Mouse (Mus musculus): ENCODE measurements around the gene Zfp213.
A peak's percentile ranks its signal among the peaks of the same experiment; 100 is the strongest.
"Not testable (repeated sequence)": the region's sequence is repeated elsewhere in the genome, so short reads cannot be mapped to it uniquely, and the experiment has no call there.

The Zfp213 gene

DNA sequence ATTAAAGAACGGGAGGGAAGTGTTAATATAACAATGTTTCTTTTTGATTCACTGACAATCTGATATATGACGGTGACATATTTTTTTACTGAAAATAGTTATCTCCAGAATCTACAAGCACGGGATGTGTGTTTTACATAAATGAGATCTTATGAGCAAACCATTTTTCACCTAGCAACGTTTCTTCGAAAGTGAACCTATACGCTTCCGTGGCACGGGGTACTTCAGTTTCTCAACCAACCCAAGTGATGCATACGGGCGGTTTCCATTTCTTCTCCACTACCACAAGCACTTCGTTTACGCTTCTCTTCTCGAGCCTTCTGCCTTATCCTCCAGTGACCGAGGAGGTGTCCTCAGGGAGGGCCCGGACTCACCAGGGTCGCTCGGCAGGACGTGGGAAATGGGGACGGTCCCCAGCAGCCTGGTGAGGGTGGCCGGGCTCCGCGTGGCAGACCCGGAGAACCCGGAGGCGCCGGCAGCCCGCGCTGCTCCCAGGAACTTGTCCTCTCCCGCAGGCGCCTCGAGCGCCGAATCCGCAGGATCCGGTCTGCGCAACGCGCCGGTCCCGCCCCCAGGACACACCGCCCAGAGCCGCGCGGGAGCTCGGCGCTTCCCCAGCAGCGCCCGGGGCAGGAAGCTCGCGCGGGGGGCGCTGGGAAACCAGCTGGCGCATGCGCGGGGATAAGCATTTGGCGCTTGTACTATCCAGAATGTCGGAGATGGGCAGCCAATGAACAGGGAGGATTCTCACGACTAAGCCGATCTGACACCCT is at the start of gene Zfp213:
Zfp213 (minus strand) TSS at position 644 of the 773 bp plus-strand sequence.
- DNase-seq (ENCODE audit: low read depth, low spot score) = peak; percentile 98

DNA sequence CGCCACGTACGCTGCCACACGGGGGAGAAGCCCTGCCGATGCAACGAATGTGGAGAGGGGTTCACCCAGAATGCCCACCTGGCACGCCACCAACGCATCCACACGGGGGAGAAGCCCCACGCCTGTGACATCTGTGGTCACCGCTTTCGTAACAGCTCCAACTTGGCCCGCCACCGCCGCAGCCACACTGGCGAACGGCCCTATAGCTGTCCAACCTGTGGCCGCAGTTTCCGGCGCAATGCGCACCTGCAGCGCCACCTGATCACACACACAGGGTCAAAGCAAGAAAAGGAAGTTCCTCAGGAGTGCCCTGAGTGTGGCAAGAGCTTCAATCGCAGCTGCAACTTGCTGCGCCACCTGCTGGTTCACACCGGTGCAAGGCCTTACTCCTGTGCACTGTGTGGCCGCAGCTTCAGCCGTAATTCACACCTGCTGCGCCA is 46.3 kb upstream of the Zfp213 start:
- peak; percentile 92 for DNase-seq (ENCODE audit: low read depth, low spot score)

DNA sequence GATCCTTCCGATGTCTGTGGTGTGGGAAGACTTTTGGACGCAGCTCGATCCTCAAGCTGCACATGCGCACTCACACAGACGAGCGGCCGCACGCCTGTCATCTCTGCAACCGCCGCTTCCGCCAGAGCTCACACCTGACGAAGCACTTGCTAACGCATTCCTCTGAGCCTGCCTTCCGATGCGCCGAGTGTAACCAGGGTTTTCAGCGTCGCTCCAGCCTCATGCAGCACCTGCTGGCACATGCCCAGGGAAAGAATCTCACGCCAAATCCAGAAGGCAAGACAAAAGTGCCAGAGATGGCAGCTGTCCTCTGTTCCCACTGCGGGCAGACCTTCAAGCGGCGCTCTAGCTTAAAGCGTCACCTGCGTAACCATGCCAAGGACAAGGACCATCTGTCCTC is 45.6 kb upstream of the Zfp213 start:
- DNase-seq (ENCODE audit: low read depth, low spot score) = peak; percentile 69

DNA sequence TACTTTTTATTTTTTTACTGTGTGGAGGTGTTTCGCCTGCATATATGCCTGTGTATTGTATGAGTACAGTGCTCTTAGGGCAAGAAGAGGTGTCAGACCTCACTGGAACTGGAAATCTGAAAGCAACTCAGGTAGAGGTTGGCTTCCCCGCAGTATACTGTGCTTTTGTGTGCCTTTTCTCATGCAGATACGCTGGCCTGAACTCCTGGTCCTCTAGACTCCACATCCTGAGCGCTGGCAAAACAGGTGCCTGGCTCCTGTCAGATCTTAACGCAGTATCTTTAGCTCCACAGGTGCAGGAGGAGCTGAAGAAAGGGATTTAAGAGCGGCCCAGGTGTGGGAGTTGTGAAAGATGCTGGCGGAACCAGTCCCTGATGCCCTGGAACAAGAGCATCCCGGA is 41.2 kb upstream of the Zfp213 start:
- peak; percentile 54 for DNase-seq (ENCODE audit: low read depth, low spot score)

DNA sequence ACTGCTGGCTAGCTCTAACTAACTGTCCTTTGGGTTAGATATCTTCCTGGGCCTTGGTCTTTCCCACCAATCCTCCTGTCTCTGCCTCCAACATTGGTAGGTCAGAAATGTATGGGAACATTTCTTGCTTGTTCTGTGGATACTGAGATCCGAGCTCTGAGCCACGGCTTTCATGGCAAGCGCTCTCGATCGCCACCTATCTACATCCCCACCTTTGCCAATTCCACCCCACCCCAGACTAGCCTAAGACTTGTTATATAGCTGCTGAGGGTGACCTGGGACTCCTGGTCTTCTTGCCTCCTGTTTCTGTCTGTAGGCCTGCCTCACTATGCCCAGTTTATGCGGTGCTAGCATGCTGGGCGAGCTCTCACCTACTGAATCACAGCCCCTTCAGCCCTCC is 40.4 kb upstream of the Zfp213 start:
- DNase-seq (ENCODE audit: low read depth, low spot score) = peak; percentile 77

DNA sequence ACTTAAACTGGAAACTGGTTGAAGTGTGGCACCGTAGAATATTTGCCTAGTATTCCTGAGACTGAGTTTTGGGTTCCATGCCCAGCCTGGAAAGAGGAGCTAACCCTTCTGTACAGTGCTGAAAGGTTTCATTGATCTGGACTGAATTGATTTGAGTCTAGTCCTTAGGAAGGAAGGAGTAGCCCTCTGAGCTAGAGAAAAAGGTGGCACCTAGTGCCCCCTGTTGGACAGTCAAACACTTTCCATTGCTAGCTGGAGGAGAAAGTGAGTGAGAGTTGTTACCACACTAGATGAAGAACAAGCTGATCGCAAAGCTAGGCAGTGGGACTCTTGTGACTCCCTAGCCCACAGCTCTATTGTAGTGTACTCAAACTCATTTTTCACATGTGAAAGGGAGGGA is 39.5 kb upstream of the Zfp213 start:
- peak; percentile 92 for DNase-seq (ENCODE audit: low read depth, low spot score)

DNA sequence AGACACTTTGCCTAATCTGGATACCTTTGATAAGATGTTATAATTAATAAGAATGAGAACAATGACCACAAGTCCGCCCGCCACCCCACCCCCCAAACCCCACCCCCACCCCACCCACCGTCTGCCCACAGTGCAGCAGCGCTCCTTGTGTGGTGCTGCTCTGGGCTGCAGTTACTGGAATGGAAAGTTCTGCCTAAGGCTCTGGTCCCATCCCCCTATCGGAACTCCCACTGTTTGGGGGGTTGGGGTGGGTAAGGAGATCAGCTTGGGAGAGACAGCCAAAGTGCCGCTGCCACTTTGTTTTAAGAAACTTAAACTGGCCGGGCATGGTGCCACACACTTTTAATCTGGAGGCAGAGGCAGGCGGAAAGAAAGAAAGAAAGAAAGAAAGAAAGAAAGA is 39.0 kb upstream of the Zfp213 start:
- DNase-seq (ENCODE audit: low read depth, low spot score) = peak; percentile 58

DNA sequence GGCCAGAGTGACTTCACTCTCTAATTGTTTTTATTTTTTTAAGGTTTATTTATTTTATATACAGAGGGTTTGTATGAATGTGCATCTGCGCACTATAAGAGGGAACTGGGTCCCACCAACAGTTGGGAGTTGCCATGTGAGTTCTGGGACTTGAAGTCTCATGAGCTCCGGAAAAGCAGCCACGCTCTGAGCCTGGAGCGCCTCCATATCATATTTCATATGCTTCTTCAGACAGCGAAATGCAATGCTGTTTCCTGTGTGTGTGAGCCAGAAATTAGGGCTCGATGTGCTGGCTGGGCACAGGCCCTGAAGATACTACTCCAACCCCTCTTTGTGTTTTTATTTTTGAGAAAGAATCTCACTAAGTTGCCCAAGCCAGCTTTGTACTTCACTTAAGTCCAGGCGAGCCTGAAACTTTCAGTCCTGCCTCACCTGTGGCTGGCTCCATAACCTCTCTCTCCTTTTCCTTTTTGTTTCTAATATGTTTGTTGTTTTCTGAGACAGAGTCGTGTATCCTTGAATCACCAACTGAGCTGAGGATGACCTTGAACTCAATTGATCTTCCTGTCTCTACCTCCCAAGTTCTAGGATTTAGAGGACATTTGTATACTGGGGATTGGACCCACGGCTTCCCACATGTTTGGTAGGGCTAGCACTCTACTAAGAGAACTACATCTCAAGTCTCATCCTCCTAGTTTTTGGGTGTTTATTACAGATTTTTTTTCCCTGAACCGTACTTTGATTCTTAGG is 38.0 kb upstream of the Zfp213 start:
- no peak for DNase-seq (ENCODE audit: low read depth, low spot score)

DNA sequence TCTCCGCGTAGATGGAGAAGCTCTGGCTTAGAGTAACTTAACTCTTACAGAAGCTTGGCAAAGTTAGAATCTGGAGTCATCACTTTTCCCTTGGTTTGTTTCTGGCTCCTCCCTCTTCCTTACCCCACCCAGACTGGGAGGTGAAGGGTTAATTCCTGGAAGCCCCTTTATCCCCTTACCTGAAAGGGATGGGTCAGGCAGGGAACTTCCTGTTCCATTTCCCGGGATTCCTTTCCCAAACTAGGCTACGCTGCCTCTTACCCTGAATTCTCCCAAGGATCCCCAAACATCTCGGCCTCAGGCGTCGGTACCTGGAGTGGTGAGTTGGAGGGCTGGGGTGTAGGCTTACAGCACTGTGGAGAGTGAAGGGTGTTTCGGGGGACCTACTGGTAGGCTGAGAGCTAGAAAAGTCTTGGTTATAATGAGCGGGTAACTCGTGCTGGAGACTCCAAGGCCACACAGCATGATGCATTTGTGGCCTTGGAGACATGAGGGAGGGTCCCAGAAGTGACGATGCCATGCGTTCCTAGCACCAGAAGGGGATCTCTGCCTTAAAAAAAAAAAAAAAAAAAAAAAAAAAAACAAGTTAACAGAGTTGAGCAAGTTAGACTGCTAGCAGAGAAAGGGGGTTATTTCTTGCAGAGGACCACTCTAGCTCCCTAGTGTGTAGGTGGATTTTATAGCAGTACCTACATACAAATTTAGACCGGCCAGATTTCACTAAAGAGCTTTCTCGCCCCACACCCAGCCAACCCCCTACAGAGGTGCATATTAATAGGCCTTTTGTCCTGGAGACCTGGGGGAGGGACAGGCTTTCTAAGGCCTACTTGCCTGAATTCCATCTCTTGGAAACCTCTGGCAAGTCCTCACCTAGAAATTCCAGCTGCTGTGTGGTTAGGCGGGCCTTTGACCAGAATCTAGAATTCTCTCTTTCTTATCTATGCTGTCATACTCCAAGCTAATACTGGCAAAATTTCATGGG is 36.9 kb upstream of the Zfp213 start, which contains the start of gene Zscan10:
Zscan10 (plus strand) TSS at position 216 of the 982 bp plus-strand sequence.
- DNase-seq (ENCODE audit: low read depth, low spot score) = peak; percentile 96

DNA sequence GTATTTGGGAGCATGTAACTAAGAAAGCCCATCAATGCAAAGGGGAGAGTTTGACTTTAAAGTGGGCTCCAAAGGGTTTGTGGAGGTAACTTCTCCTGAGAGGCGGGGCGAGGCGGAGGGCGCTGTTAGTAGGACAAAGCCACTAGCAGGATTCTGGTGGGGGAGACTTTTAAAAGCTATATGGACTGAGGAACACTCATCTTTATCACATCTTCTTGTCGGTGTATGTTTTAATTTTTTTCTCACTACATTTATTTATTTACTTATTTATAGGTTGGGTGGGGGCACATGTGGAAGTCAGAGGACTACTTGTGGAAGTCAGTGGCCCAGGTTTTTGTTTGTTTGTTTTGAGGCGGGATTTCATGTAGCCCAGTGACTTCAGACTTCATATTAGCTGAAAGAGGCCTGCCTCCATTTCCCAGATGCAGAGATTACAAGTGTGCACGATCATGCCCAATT is 35.6 kb upstream of the Zfp213 start:
- DNase-seq (ENCODE audit: low read depth, low spot score) = peak; percentile 81

DNA sequence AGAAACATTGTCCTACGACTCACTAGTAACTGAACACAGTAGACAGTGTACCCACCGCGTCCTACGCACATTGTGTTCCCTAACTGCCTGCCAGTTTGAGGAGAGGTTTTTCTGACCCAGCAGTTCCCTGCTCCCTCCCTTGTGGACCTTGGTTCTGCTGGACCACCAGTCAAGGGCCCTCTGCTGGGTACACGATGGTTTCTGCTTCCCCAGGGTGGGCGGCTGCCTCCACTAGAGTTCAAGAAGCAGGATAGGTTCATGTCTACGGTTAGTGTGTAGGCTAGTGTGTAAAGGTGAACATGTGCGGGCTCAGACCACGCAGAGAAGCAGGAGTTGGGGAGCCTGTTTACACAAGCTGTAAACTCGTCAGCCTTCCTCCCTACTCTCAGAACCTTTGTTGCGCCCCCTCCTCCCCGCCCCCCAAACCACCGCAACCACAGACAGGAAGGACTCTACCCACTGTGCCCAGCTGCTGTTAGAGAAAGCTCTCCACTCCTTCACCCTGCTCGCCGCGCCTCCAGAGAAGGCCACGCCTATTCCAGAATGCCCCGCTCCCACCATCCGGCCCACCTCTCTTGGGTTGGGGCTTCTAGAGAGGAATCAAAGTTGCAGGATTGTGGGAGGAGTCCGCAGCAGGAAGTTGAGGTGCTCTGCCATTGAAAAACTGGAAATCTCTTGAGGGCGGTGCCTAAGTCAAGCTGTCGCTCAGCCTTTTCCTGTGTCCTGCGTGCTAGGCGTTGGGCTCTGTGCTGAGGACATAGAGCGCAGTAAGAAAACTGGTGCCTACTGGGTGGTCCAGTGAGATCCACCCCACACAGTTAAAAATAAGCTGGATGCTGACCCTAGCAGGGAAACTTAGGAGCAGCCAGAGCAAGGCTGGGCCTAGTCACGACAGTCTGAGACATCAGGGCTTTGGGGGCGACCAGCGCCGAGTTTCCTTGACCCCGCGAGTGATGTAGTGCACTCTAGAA is 34.8 kb upstream of the Zfp213 start, which contains the start of gene Zfp13:
Zfp13 (minus strand) TSS at position 906 of the 971 bp plus-strand sequence.
- DNase-seq (ENCODE audit: low read depth, low spot score) = peak; percentile 99

DNA sequence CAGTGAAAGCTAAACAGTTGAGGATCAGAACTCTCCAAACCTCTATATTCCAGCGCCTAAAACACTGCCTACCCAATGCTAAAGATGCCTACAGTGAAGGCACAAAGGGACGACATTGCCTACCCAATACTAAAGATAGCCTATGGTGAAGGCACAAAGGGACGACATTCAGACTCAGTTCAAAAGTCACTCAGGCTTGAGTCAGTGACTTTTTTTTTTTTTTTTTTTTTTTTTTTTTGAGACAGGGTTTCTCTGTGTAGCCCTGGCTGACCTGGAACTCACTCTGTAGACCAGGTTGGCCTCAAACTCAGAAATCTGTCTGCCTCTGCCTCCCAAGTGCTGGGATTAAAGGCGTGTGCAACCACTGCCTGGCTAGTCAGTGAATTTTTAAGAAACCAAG is 31.1 kb upstream of the Zfp213 start:
- DNase-seq (ENCODE audit: low read depth, low spot score) = not testable (repeated sequence)

DNA sequence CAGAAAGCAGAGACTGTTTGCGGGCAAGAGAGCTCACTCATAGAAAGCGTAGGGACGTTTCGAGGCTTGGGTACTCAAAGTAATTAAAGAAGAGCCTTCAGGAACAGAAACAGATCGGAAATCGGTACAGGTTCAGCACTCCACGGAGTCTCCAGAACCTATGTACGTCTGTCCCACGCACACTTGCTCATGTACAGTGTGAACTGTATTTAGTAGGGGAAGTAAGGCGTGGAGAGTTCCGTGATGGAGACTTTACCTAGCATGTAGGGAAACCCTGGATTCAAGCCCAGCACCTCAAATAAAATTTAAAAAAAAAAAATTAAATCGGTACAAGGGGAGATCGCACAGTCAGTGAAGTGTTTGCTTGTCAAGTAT is 28.9 kb upstream of the Zfp213 start:
- DNase-seq (ENCODE audit: low read depth, low spot score) = no peak

DNA sequence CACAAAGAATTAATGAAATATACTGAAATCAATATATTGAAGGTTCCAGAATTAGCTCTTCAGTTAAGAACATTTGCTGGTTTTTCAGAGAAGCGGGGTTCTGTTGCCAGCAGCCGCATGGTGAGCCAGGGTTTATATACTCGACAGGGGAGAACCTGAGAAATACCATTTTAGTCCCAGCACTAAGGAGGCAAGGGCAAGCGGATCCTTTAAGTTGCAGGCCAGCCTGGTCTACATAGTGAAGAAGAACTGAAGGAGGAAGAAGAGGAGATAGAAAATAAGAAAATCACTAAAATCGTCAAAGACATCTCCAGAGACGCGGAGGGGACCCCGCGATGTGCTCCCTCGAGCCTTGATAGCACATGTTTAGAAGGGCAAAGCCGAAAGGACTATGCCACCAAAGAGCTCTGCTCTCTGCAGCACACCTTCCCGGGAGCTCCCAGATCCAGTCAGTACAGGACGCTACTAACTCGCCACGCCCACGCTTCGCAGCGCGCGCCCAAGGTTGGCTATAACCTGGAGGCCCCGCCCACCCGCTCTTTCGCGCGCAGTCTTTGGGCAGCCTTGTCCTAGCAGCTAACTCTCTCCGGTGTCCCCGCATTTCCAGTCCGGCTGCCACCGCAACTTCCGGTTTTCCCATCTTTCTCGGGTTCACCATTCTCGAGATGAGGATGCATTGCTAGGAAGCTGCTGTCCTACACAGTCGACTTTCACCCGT is 28.3 kb upstream of the Zfp213 start:
- DNase-seq (ENCODE audit: low read depth, low spot score) = peak; percentile 100

DNA sequence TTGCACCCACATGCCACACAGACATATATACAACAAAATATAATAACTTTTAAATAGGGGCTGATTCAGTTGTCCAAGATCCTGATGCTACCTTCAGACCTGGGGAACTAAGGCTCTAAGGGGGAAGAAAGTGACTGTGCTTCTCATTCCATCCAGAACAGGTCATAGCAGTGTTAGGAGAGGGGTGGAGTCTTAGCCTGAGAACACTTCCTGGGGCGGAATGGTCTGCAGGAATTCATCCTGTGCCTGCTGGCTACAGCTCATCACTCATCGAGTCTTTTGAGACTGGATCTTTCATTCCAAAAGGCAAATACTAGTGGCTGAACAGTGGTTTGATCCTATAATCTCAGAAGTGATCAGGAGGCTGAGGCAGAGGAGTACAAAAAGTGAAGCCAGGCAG is 23.2 kb upstream of the Zfp213 start:
- DNase-seq (ENCODE audit: low read depth, low spot score) = peak; percentile 69

DNA sequence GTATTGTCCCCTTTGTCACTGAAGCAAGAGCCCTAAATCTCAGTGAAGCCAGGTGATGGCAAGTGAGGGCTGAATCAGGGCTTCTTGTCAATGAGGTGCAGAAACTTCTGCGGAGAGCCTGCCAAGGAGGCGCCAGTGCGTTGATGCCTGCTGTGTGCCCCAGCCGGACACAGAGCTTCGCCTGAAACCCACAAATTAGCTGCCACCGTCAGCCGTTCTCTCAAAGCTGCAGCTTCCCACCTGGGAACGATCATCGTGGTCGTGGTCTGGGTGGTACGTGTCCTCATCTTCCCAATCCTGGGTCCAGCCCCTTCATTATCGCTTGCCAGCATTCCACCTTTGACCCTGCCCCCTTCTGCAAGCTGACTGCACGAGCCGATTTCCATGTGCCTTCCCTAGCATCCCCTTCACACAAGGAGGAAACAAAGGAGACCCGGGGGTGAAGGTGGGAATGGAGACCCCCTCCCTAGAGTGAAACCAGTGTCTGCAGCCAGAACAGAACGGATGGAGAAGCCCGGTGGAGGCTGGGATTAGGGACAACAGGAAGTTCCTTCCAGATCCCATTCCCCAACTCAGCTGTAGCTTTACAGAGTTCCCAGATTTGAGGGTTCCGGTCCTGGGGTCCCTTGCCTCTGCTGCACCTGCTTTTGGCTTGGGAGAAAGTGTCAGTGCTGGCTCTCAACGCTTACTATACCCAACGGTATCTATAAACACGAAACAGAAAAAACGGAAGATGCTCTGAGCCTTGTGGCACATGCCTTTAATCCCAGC is 21.9 kb upstream of the Zfp213 start:
- peak; percentile 88 for DNase-seq (ENCODE audit: low read depth, low spot score)

DNA sequence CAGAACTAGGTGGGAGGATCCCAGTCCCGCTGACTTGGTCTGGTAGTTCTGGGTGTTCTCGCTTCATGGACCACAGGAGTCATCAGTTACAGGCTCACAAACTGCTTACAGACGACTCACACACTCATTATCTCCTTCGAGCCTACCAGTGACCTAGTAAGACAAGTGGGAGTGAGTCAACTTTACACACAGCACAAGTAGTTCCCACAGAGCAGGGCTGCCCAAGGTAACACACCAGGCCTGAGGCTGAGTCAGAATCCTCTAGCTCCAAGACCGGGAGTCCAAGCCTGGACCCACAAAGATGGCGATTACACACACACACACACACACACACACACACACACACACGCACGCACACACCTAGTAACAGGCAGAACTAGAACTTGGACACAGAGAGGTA is 20.7 kb upstream of the Zfp213 start:
- DNase-seq (ENCODE audit: low read depth, low spot score) = no peak

DNA sequence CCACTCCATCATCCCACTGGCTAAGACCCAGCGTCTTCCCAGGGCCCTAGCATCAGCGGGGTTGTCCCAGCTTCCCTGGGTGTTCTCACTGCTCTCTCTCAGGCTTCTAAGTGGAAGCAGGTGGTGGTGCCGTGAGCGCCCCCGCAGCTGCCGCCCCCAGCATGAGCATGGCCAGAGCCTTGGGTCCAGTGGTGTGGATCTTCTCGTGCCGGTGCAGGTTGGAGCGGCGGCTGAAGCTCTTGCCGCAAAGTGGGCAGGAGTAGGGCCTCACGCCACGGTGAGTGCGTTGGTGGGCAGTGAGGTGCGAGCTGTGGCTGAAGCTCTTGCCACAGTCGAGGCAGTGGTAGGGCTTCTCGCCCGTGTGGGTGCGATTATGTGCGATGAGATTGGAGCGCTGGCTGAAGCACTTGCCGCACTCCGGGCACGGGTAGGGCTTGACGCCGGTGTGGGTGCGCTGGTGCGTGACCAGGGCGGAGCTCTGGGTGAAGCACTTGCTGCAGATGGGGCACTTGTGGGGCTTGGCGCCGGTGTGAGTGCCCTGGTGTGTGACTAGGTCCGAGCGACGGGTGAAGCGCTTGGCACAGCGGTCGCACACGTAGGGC is 12.0 kb upstream of the Zfp213 start:
- DNase-seq (ENCODE audit: low read depth, low spot score) = peak; percentile 59
